Mouse (Mus musculus) adrenal gland (tissue): Measurements from ENCODE around the gene Vmn2r114.
"Not testable (repeated sequence)": the region's sequence is repeated elsewhere in the genome, so short reads cannot be mapped to it uniquely, and the experiment has no call there.

Experiments used
- intact Hi-C: fragments of 180-260 bp; cut with DNase I; formaldehyde crosslinking; loops from one replicate; pipeline ENCODE4 v1.15.1; 2025
- long read RNA-seq, 2 experiments: library from polyadenylated mRNA; unstranded; transcript quantifications; one replicate each; pipeline ENCODE4 v2.0.0; 2020; ENCODE audit warnings: borderline replicate concordance in 1 of 2; ENCODE audit not compliant: insufficient replicate concordance in 1 of 2

Gene Vmn2r114
- long read RNA-seq, experiment 1: 0 reads
- long read RNA-seq, experiment 2: 0 reads

GRCm38 (mm10) chr17:23312437-23312836 lies at the start of gene Vmn2r114:
Gene Vmn2r114 (minus strand): TSS chr17:23312537.
- intact Hi-C loops: not testable (repeated sequence)

- intact Hi-C loops: no loop called here
These were observed 39.3 kb upstream of the Vmn2r114 start for GRCm38 (mm10) chr17:23351644-23352043.

DNA sequence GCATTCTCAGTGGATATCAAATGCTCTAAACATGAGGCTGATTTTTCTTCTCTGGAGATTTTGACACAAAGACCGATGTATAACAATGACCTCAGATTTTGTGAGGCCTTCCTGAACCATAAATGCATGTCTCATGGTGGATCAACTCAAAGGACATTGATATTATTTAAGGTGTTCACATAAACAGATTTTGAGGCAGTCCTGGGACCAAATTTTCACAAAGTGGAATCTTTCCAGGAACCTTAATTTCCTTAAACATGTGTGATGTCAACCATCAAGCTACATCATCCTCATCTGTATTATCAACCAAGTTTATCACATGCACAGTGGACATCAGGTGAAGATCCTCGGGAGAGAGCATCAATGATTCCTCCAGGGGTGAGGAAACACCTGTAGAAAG lies 31.1 kb upstream of the Vmn2r114 start, which contains the start of gene Vmn2r115:
Gene Vmn2r115 (plus strand): TSS at position 301 of the 400 bp plus-strand sequence.
- intact Hi-C loops: not testable (repeated sequence)

- intact Hi-C loops: no loop called here
These were observed 18.3 kb upstream of the Vmn2r114 start for GRCm38 (mm10) chr17:23330657-23331056.
